Mouse (Mus musculus) v-Abl transformed pro-B cells (cell line): ENCODE measurements at regions not wholly inside any gene's neighbourhood (a gene's known extent, or its start where the extent isn't known, plus 50 kb on each side); places are given as distances from the start of the nearest gene placed in this dataset.
"Not testable (repeated sequence)": the region's sequence is repeated elsewhere in the genome, so short reads cannot be mapped to it uniquely, and the experiment has no call there.

Experiments
- in situ Hi-C, 2 experiments: fragments of 400-800 bp; cut with MboI; formaldehyde crosslinking; loops; one replicate each; pipeline ENCODE4 v1.15.1; 2025; ENCODE audit not compliant: unreplicated experiment in 2 of 2

GRCm38 (mm10) chrX:15813771-15814170 is 708.9 kb upstream of the Cypt1 start:
- in situ Hi-C loops, result loop anchor here in 1 of 2 experiments (10.0 kb wide), 1 partner anchor 489 kb away; no protein-coding TSS in a partner anchor

- in situ Hi-C loops, result not testable (repeated sequence)
These were observed 676.4 kb upstream of the Cypt1 start for GRCm38 (mm10) chrX:15846119-15846877.
